Mouse (Mus musculus) olfactory bulb, adult 2 months (tissue): ENCODE data around the gene Tlr7.

Source experiments
- CTCF ChIP-seq: fragments of 200-500 bp; IDR thresholded peaks from 2 replicates; pipeline ENCODE4 v1.5.1; 2012; ENCODE audit warnings: low read depth, mild to moderate bottlenecking, low read length, moderate library complexity; ENCODE audit not compliant: insufficient read depth
- POLR2A ChIP-seq: fragments of 200-500 bp; IDR thresholded peaks from 2 replicates; pipeline ENCODE4 v1.6.1; 2012; ENCODE audit warnings: mild to moderate bottlenecking, low read depth, low read length, moderate library complexity; ENCODE audit not compliant: insufficient read depth

GRCm38 (mm10) chrX:167323742-167324141 is 6.6 kb downstream of the Tlr7 start:
- no peak for TF ChIP-seq CTCF
- no peak for TF ChIP-seq POLR2A
